In genomic region chr13:97196925-97197218, GRCm38 (mm10) we compare ENCODE assay signal across 14 mouse cellular contexts. TPM values are rescaled to one million over a fixed set of nuclear protein-coding genes. Genes with fewer than 3 reads are reported as not detected.
A peak's percentile ranks its signal among the peaks of the same experiment; 100 is the strongest.
DNase-seq lines count a peak whose midpoint lies in the region; ATAC-seq and TF ChIP-seq lines count a peak whose summit lies in the region.
"Had no signal": no experiment of that assay in that cellular context is flagged by ENCODE, and none has a peak within 500 bp of the region (broad histone marks: within the 10 kb centered on the region; RNA-seq: fewer than 3 reads in every experiment).

No protein-coding gene starts in this region.

- H3K9ac ChIP-seq in kidney, embryonic 15.5 days = no peak overlapping the region
- H3K9ac ChIP-seq in stomach, embryonic 15.5 days = no peak overlapping the region
- H3K9ac ChIP-seq in stomach, postnatal 0 days (ENCODE audit: low read length) = no peak overlapping the region
- no peak overlapping the region for H3K9ac ChIP-seq in intestine, embryonic 15.5 days
- H3K9ac ChIP-seq: midbrain, embryonic 15.5 days had no signal

- peaks cover 13% of the 10 kb centered on the region; the same call in 1 of the 2 replicates for H3K4me1 ChIP-seq in kidney, embryonic 15.5 days
- no peaks in the 10 kb centered on the region for H3K4me1 ChIP-seq in stomach, embryonic 15.5 days
- no peaks in the 10 kb centered on the region for H3K4me1 ChIP-seq in stomach, postnatal 0 days (replicated peaks; ENCODE audit: control insufficient read depth, insufficient read depth)
- no peaks in the 10 kb centered on the region for H3K4me1 ChIP-seq in intestine, embryonic 15.5 days (replicated peaks)
- H3K4me1 ChIP-seq: heart, embryonic 12.5 days had no signal

- DNase-seq in kidney, adult 8-10 months = no peak
- DNase-seq in stomach, postnatal 0 days (ENCODE audit: low spot score) = no peak
- no peak for DNase-seq in urinary bladder, postnatal 14 days (ENCODE audit: low spot score)
- DNase-seq in frontal cortex, postnatal 25 days (ENCODE audit: low spot score in 2 of 2) = no peak
- DNase-seq: adrenal gland, adult 2 months; cerebellum, adult 11-12 months; kidney, postnatal 10 days; right cerebral cortex, adult 18-20 months had no signal

- no peak for TF ChIP-seq EP300 in stomach, postnatal 0 days (optimal IDR thresholded peaks at IDR 0.05)

- ATAC-seq in kidney, embryonic 15.5 days (replicated peaks; ENCODE audit: low FRiP score) = no peak
- no peak for ATAC-seq in stomach, embryonic 15.5 days (ENCODE audit: insufficient read depth, low FRiP score, low read depth)
- no peak for ATAC-seq in stomach, postnatal 0 days (ENCODE audit: low FRiP score, low TSS enrichment)
- ATAC-seq in intestine, embryonic 15.5 days = no peak
- ATAC-seq: CD4-positive, CD25-positive, alpha-beta regulatory T cell, adult 4 months had no signal

- TF ChIP-seq CTCF in stomach, postnatal 0 days (IDR thresholded peaks at IDR 0.05; ENCODE audit: low read depth) = no peak

- no peaks in the 10 kb centered on the region for H3K36me3 ChIP-seq in kidney, embryonic 15.5 days
- no peaks in the 10 kb centered on the region for H3K36me3 ChIP-seq in stomach, embryonic 15.5 days
- H3K36me3 ChIP-seq in stomach, postnatal 0 days (ENCODE audit: control insufficient read depth, insufficient read depth, low read length) = no peaks in the 10 kb centered on the region
- H3K36me3 ChIP-seq in intestine, embryonic 15.5 days = no peaks in the 10 kb centered on the region
- H3K36me3 ChIP-seq: heart, embryonic 12.5 days; midbrain, embryonic 15.5 days had no signal

- no peaks in the 10 kb centered on the region for H3K9me3 ChIP-seq in kidney, embryonic 15.5 days (replicated peaks)
- no peaks in the 10 kb centered on the region for H3K9me3 ChIP-seq in stomach, embryonic 15.5 days
- H3K9me3 ChIP-seq in stomach, postnatal 0 days (ENCODE audit: control insufficient read depth, low read length) = no peaks in the 10 kb centered on the region
- H3K9me3 ChIP-seq in intestine, embryonic 15.5 days = no peaks in the 10 kb centered on the region
- H3K9me3 ChIP-seq: heart, embryonic 12.5 days; midbrain, embryonic 15.5 days had no signal

- H3K27me3 ChIP-seq in kidney, embryonic 15.5 days = no peaks in the 10 kb centered on the region
- H3K27me3 ChIP-seq in stomach, embryonic 15.5 days (replicated peaks) = no peaks in the 10 kb centered on the region
- no peaks in the 10 kb centered on the region for H3K27me3 ChIP-seq in stomach, postnatal 0 days (ENCODE audit: control insufficient read depth, insufficient read depth, low read length)
- H3K27me3 ChIP-seq in intestine, embryonic 15.5 days (replicated peaks) = no peaks in the 10 kb centered on the region
- H3K27me3 ChIP-seq: heart, embryonic 12.5 days; midbrain, embryonic 15.5 days had no signal

- H3K4me2 ChIP-seq in kidney, embryonic 15.5 days = 0 out of 2 replicates have a peak overlapping the region, but pooled peaks have one; percentile 94
- H3K4me2 ChIP-seq in stomach, embryonic 15.5 days = 0 out of 2 replicates have a peak overlapping the region, but pooled peaks have one; percentile 93
- no peak overlapping the region for H3K4me2 ChIP-seq in stomach, postnatal 0 days (replicated peaks; ENCODE audit: low read depth)
- peak overlapping the region; percentile 94; the same call in 1 of the 2 replicates for H3K4me2 ChIP-seq in intestine, embryonic 15.5 days (replicated peaks)

- WGBS in kidney, embryonic 15.5 days = 86% methylated on average over 2 of the region's 2 CpGs
- WGBS in stomach, embryonic 15.5 days = 81% methylated on average over 2 of the region's 2 CpGs
- WGBS in stomach, postnatal 0 days = 77% methylated on average over 2 of the region's 2 CpGs
- 73% methylated on average over 2 of the region's 2 CpGs for WGBS in intestine, embryonic 15.5 days

- H3K27ac ChIP-seq in kidney, embryonic 15.5 days = no peak overlapping the region
- no peak overlapping the region for H3K27ac ChIP-seq in stomach, embryonic 15.5 days
- H3K27ac ChIP-seq in stomach, postnatal 0 days (replicated peaks) = no peak overlapping the region
- no peak overlapping the region for H3K27ac ChIP-seq in intestine, embryonic 15.5 days
- H3K27ac ChIP-seq: midbrain, embryonic 15.5 days had no signal

- H3K4me3 ChIP-seq in kidney, embryonic 15.5 days (replicated peaks) = no peak overlapping the region
- peak overlapping the region; percentile 75; the same call in 1 of the 2 replicates for H3K4me3 ChIP-seq in stomach, embryonic 15.5 days (replicated peaks)
- H3K4me3 ChIP-seq in stomach, postnatal 0 days (ENCODE audit: low read depth, low read length) = no peak overlapping the region
- H3K4me3 ChIP-seq in intestine, embryonic 15.5 days (replicated peaks) = no peak overlapping the region

RNA-seq across cellular contexts. Expression of gene Hexb, which starts 1.3 kb away (rescaled TPM):
- 34.6 and 36.7 TPM in 2 replicates for polyA plus RNA-seq in kidney, embryonic 15.5 days (2015; fragmentation: Nextera tagmentation; extraction: Ambion mirVana)
- polyA plus RNA-seq in stomach, embryonic 15.5 days (2015; fragmentation: Nextera tagmentation; extraction: Ambion mirVana) = 42.7 and 44.6 TPM in 2 replicates
- 27.0 and 28.7 TPM in 2 replicates for polyA plus RNA-seq in stomach, postnatal 0 days (2015; fragmentation: Nextera tagmentation; extraction: Ambion mirVana)
- polyA plus RNA-seq in intestine, embryonic 15.5 days (2015; fragmentation: Nextera tagmentation; extraction: Ambion mirVana) = 93.1 and 94.7 TPM in 2 replicates

RNA-seq across cellular contexts. Expression of gene Enc1, which starts 44.0 kb away (rescaled TPM):
- polyA plus RNA-seq in kidney, embryonic 15.5 days (2015; fragmentation: Nextera tagmentation; extraction: Ambion mirVana) = 12.0 and 15.1 TPM in 2 replicates
- polyA plus RNA-seq in stomach, embryonic 15.5 days (2015; fragmentation: Nextera tagmentation; extraction: Ambion mirVana) = 7.2 and 7.9 TPM in 2 replicates
- polyA plus RNA-seq in stomach, postnatal 0 days (2015; fragmentation: Nextera tagmentation; extraction: Ambion mirVana) = 3.3 and 3.5 TPM in 2 replicates
- polyA plus RNA-seq in intestine, embryonic 15.5 days (2015; fragmentation: Nextera tagmentation; extraction: Ambion mirVana) = 6.0 and 6.1 TPM in 2 replicates

RNA-seq across cellular contexts. Expression of gene Gfm2, which starts 59.1 kb away (rescaled TPM):
- polyA plus RNA-seq in kidney, embryonic 15.5 days (2015; fragmentation: Nextera tagmentation; extraction: Ambion mirVana) = 32.9 and 33.7 TPM in 2 replicates
- 27.8 and 29.4 TPM in 2 replicates for polyA plus RNA-seq in stomach, embryonic 15.5 days (2015; fragmentation: Nextera tagmentation; extraction: Ambion mirVana)
- polyA plus RNA-seq in stomach, postnatal 0 days (2015; fragmentation: Nextera tagmentation; extraction: Ambion mirVana) = 12.7 and 13.1 TPM in 2 replicates
- 34.6 and 35.7 TPM in 2 replicates for polyA plus RNA-seq in intestine, embryonic 15.5 days (2015; fragmentation: Nextera tagmentation; extraction: Ambion mirVana)

RNA-seq across cellular contexts. Expression of gene Nsa2, which starts 59.1 kb away (rescaled TPM):
- polyA plus RNA-seq in kidney, embryonic 15.5 days (2015; fragmentation: Nextera tagmentation; extraction: Ambion mirVana) = 54.5 and 57.0 TPM in 2 replicates
- 56.3 and 59.9 TPM in 2 replicates for polyA plus RNA-seq in stomach, embryonic 15.5 days (2015; fragmentation: Nextera tagmentation; extraction: Ambion mirVana)
- polyA plus RNA-seq in stomach, postnatal 0 days (2015; fragmentation: Nextera tagmentation; extraction: Ambion mirVana) = 51.3 and 52.9 TPM in 2 replicates
- polyA plus RNA-seq in intestine, embryonic 15.5 days (2015; fragmentation: Nextera tagmentation; extraction: Ambion mirVana) = 54.5 and 58.9 TPM in 2 replicates
